Mouse (Mus musculus): ENCODE measurements around the gene Acox2.

Acox2 gene

DNA sequence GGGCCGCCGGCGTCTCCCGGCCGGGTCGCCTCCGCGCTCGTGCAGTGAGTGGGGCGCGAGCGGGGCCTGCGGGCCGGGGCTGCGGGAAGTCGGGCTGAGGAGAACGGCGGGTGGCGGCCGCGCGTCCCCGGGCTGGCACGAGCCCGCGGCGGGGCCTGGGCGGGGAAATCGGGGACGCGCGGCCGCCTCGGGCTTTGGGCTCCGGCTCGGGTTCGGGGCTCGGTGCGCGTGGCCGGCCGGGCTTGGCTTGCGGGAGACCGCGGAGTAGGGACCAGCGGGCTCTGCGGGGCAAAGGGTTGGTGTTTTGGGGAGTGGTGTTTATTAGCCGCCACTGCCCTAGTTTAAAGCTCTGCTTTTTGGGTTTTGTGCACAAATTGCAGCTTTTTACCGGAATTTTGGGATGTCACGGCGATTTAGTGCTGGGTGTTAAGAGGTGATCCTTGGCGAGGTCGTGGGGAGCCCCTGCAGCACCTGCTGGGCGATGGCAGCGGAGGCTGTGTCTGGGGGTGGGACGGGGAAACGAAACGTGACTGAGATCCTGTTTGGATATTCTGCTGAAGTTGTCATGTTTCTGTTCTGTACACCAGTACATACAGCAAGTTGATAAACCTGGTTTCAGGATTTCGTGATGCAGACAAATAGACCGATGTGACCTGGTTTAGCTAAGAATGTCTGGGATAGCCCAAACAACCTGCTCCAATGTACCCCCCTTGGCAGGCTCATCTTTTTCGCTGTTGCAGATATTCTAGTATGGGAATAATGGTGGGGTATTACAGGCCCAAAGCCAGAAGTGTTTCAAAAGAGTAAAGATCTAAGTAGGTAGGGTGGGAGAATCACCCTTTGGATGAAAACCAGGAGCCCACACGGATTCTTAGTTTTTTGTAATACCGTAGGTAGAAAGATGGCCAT is 44.6 kb downstream of the Acox2 start:
- peak; percentile 87 to 93 for DNase-seq (ENCODE audit: inconsistent age in 2 of 2, low spot score in 1 of 2)

DNA sequence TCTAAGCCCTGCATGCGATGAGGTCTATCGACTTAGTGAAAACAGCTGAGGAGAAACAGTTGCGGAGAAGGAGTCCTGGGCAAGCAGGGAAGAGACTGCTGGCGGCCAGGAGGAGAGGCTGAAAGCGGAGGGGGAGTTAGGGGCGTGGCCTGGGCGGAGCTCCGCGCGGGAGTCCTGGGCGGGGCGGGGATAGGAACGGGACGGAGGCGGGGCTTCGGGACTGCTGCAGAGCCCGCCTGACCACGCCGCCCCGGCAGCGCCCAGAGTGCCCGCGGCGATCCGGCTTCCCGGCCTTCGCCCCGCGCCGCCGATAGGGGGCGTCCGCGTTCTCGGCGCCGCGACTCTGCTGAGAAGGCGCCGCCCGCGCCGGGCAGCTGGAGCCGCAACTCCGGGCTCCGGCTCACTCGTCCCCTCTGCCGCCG is 45.3 kb downstream of the Acox2 start, which contains the start of gene Kctd6:
TSS of gene Kctd6 (plus strand) at position 338 of the 422 bp plus-strand sequence.
- peak; percentile 99 to 100 for DNase-seq (ENCODE audit: inconsistent age in 2 of 2, low spot score in 1 of 2)

- DNase-seq (ENCODE audit: inconsistent age in 2 of 2, low spot score in 1 of 2), result no peak
Measured at GRCm38 (mm10) chr14:8212996-8213395, 46.2 kb downstream of the Acox2 start.

GRCm38 (mm10) chr14:8209896-8210295 is 49.3 kb downstream of the Acox2 start:
- DNase-seq (ENCODE audit: inconsistent age in 2 of 2, low spot score in 1 of 2), result no peak

- peak in 1 of 2 experiments; percentile 53 for DNase-seq (ENCODE audit: inconsistent age in 2 of 2, low spot score in 1 of 2)
Measured at GRCm38 (mm10) chr14:8208876-8209275, 50.3 kb downstream of the Acox2 start.

DNA sequence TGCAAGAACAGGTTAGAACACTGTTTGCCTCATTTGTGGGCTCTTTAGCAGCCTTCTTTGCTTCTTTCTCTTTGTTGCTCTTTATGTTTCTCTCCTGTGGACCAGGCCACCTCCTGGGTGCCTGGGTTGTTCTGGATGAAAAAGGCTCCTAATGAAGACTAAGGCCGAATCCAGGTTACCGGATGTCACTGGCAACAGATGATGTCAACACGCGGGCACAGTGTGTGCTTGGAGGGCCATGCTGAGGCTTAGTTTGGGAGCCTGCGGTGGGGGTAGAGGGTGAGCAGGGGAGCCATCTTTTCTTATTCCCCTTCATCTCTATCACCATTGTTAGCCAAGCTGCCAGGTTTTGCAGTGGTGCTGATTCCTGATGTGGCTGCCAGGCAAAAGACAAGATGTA is 51.6 kb downstream of the Acox2 start:
- no peak for DNase-seq (ENCODE audit: inconsistent age in 2 of 2, low spot score in 1 of 2)

GRCm38 (mm10) chr14:8207105-8207504 is 52.0 kb downstream of the Acox2 start:
- DNase-seq (ENCODE audit: inconsistent age in 2 of 2, low spot score in 1 of 2), result no peak

- no peak for DNase-seq (ENCODE audit: inconsistent age in 2 of 2, low spot score in 1 of 2)
Measured at GRCm38 (mm10) chr14:8206179-8206910, 52.8 kb downstream of the Acox2 start.

DNA sequence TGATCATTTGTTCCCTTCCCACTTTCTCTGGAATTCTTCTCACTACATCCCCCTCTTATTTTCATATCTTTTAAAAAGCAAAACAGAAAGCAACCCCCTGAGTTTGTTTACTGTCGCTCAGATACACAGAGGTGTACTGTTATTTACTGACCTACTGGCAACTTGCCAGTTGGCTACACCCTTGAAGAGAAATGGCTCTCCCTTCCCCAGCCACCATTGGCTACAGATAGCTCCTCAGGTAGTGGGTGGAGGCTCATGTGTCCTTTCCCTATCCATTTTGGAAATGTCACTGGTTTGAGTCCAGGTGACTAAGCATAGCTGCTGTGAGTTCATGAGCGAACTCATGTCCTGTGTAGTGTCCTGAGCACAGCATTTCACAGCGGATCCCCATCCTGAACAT is 57.4 kb downstream of the Acox2 start:
- DNase-seq (ENCODE audit: inconsistent age in 2 of 2, low spot score in 1 of 2), result no peak

- no peak for DNase-seq (ENCODE audit: inconsistent age in 2 of 2, low spot score in 1 of 2)
Measured at GRCm38 (mm10) chr14:8200769-8201168, 58.4 kb downstream of the Acox2 start.

GRCm38 (mm10) chr14:8192727-8193126 is 66.4 kb downstream of the Acox2 start:
- no peak for DNase-seq (ENCODE audit: inconsistent age in 2 of 2, low spot score in 1 of 2)

- DNase-seq (ENCODE audit: inconsistent age in 2 of 2, low spot score in 1 of 2), result no peak
Measured at GRCm38 (mm10) chr14:8191331-8191965, 67.7 kb downstream of the Acox2 start.

DNA sequence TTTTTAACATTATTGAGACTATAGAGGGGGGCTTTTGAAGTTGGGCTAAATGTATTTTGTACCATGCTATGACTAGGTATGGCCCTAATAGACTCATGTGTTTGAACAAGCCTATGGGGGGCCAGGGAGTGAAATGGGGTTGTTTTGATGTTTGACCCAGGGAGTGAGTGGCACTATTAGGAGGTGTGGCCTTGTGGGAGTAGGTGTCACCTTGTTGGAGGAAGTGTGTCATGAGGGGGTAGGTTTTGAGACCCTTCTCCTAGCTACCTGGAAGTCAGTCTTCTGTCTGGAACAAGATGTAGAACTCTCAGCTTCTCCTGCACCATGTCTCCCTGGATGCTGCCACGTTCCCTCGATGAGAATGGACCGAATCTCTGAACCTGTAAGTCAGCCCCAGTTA is 68.6 kb downstream of the Acox2 start:
- DNase-seq (ENCODE audit: inconsistent age in 2 of 2, low spot score in 1 of 2), result no peak

DNA sequence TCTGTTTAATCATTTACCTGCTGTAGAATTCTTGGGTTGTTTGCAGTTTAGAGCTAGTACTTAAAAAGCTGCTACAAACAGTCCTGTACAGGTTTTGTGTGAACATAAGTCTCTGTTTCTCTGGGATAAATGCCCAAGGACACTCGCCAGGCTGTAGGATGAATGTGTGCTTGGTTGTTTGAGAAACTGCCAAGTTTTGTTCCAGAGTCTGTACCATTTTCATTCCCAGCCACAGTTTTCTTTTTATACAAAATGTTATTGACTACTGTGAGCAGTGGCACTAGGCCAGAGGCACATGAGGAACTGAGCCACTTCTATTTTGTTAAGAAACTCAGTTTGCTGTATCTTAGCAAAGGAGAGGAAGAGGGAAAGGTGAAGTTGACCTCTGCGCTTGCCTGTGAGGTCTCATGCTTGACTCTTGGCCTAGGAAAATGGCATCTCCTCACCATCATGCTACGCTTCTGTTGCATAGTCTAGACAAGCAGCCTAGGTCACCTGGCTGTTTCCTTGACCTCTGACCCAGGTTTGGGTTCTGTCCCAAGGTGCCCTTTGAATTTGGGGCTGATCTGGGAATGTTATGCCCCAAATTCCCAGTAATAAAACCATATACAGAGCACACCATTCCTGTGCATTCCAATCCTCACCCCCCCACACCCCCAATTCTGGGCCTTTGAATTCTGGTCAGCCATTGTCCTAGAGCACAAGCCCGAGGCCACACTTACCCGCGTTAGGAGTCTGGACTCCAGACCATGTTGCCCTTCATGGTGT is 72.7 kb downstream of the Acox2 start:
- peak; percentile 73 to 81 for DNase-seq (ENCODE audit: inconsistent age in 2 of 2, low spot score in 1 of 2)

DNA sequence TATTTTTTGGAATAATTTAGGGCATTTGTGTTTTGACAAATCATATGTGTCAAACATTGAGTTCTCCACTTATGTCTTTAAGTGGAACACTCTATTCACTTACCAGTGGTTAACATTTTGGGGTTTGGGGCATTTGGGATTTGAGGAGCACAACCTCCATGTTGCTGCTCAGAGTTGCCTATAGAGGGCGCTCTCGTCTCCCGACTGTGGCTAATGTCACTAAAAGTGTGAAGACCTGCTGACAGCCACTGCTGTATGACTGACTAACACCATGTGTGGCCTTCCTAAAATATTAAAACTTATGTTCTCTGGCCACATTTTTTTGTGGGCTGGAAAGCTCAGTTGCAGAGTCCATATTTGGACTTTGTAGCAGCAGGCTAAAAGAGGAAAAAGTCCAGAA is 75.8 kb downstream of the Acox2 start:
- DNase-seq (ENCODE audit: inconsistent age in 2 of 2, low spot score in 1 of 2), result no peak

GRCm38 (mm10) chr14:8180371-8181035 is 78.7 kb downstream of the Acox2 start:
- no peak for DNase-seq (ENCODE audit: inconsistent age in 2 of 2, low spot score in 1 of 2)

- DNase-seq (ENCODE audit: inconsistent age in 2 of 2, low spot score in 1 of 2), result peak in 1 of 2 experiments; percentile 63
Measured at GRCm38 (mm10) chr14:8176251-8176650, 82.9 kb downstream of the Acox2 start.
